Mouse (Mus musculus): ENCODE results near the gene Mettl6.

The Mettl6 gene

DNA sequence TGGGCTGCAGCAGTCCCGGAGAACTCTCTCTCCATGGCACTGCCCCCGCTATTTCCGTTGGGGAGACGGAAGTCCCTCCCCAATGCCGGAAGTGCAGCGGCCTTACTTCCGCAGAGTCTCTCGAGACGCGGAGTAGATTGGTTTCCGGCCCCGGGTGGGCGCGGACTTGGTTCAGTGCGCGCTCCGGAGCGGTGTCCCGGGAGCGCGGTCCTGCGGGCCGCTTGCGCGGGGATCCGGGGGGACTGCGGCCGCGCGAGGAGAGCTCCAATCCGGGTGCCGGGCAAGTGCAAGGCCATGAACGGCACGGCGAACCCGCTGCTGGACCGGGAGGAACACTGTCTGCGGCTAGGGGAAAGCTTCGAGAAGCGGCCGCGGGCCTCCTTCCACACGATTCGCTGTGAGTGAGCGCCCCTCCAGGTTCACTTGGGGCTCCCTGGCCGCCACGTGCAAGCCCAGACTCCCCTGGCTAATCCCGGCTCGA, at the start of gene Mettl6:
TSS of gene Mettl6 (minus strand) at position 66 of the 481 bp plus-strand sequence.
- peak; percentile 93 for DNase-seq

DNA sequence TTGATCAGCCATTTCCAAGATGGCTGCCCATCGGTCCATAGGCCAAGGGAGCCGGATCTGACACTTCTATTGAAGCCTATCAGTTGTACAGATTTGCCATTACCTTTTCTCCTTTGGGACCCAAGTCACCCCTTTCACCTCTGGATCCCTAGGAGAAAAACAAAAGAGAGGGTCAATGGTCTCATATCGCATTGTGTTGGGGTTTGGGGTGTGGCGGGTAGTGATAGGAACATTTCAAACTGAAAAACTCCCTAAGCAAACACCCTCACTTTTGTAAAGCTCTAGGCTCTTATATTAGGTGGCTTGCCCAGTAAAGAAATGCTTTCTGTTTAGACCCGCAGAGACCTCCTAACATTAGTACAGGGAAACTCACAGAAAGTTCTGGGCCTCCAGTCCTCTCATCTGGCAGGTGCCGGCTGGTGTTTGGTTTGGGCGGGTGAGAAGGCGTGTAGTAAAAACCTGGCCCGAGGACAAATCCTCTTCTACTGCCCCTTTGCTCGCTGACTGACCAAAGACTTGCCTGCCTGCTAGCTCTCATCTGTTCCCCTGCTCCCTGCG, 49.1 kb upstream of the Mettl6 start:
- DNase-seq = no peak

DNA sequence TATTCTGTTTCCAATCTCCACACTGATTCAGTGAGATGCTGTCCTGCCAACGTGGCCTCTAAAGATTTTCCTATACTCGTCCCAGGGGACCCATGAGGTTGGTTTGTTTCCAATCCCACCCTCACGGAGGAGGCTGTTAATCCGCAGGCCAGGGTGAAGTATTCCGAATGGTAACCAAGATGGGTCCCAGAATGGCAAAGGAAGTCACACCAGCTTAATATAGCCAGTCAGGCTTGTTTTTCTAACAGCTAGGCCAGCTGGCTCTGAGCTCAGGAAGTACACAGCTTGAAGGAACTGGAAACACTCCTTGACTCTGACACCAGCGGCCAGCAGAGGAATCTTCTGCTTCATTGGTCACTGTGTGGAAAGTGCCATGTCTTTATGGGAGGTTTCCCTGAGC, 42.5 kb upstream of the Mettl6 start:
- peak; percentile 64 for DNase-seq

DNA sequence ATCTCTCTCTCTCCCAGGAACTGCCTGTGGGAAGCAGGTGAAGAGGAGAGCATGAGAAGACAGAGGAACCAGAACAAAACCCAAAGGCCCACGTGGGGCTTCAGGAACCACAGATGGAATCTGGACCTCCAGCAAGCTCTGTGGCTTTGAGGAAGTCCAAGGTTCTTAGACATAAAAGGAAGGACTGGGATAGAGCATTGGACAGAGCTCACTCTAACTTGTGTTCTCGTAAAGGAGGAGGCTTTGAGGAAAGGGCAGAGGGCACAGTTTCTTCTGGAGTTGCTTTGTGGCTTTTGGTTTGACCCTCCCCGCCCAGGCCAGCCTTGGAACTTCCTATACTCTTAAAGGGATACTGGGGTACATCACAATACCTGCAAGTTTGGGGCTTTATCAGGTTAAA, 37.8 kb upstream of the Mettl6 start:
- DNase-seq = no peak

DNA sequence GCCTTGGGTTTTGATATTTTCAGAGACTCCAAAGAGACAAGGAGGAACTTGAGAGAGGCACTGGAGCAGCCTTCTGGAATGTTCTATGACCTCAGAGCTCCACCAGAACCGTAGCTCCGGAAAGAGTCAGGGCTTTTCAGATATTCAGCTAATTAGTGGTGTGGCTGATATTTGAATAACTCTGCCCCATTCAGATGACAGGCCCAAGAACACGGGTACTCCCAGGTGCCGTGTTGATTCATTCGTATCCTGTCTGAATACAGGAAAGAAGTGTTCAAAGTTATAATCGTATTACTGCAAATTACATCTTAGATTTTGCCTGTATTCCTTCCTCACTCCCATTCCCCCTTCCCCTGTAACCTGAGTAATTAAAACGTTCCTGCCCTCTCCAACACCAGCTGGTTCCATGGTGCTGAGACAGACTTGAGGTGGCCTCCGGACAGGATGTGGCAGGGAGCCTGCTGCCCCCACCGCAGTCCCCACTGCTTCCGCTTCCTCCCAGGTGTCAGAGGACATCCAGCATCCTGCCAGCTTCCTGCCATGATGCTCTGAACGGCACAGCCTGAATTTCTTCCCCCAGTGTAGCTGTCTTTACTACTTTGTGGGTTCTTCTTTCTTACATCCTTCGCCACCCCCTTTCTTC, 36.8 kb upstream of the Mettl6 start:
- peak; percentile 57 for DNase-seq

DNA sequence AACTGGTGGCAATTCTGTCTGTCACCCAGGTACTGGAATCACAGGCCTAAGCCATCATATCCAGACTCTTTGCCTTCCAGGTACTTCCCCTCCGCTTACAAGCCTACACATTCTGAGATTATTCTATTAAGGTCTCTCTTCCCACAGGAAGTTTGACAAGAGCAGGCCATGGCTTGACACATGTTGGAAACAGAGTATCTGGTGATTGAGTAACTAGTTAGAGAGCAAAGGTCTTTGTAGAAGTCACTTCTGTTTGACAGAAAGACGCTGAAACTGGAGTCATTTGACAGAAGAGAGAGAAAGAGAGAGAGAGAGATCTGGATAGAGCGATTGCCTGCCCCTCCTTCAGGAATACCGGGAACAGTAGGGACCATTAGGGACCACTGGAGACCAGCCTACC, 36.0 kb upstream of the Mettl6 start:
- DNase-seq = no peak

DNA sequence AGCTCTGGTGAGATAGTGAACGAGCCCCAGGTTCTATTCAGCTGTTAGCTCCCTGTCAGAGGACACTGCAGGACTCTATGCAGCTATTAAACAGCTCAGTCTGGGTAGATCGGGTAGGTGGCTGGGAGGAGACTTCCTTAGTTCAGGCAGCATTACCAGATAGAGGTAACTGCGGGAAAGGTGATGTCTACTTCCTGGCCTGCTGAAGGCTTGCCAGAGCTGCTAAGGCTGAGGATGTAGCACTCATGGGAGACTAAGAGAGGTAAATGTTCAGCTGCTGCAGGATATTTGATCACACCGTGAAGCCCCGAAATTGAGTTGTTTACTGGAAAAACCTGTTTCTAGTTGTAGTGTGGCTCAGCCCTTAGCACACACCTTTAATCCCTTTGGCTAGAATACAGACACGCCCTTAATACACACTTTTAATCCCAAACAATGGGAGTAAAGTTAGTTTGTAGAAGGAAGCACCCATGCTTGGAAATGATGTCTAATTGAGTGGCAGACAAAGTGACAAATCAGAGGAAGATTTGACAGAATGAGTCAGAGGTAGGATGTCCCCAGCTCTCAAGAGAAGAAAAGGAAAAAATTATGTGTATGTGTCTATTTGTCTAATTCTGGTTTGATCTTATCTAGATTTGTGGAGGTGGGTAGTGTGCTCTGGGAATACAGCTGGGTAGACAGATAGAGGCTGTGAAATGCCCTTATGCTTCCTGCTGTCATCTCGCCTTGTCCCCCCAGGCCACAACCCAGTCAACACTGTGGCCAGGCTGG, 30.4 kb upstream of the Mettl6 start:
- no peak for DNase-seq

DNA sequence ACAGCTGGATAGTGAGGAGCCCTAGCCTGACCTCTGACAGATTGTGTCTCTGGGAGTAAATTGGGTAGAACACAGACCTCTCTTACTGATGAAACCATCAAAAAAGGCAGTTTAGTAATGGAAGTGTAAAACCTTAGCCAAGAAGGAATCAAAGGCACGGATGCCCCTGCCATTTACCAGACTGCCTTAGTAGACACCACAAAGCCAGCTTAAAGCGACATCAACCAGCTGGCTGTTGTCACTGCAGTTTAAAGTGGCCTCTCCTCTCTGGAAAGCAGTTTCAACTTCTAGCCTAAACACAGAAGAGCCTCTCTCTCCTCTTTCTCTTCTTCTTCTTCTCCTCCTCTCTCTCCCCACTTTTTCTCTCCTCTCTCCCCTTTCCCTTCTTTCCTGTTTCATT, 26.5 kb upstream of the Mettl6 start:
- peak; percentile 15 for DNase-seq

DNA sequence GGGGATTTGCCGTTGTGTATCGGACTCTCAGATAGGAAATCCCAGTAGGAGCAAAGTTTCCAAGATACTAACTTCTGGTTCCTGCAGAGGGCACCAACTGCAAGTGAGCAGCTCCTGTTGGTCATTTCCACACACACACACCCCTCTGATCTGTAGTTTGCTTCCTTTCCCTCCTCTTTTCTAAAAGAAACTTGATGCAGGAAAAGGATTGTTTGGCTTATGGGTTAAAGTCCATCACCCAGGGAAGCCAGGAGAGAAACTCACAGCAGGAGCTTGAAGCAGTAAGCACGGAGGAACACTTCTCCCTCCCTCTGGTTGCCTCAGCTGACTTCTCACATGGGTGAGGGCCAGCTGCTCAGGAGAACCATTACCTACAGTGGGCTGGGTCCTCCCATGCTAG, 24.3 kb upstream of the Mettl6 start:
- peak; percentile 53 for DNase-seq

DNA sequence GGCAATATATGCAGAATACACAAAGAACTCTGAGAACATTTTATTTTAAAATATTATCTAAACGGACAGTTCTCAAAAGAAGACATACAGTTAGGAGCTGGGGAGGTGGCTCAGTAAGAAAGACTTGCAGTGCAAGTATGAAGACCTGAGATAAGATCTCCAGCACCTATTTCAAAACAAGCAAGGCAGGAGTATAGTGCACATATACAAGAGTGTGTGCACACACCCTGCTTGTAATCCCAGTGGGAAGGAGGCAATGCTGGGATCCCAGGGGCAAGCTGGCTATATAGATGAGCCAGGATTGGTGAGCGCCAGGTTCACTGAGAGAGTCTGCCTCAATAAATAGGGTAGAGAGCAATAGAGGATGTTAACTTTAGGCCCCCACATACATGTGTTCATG, 21.1 kb upstream of the Mettl6 start:
- no peak for DNase-seq

DNA sequence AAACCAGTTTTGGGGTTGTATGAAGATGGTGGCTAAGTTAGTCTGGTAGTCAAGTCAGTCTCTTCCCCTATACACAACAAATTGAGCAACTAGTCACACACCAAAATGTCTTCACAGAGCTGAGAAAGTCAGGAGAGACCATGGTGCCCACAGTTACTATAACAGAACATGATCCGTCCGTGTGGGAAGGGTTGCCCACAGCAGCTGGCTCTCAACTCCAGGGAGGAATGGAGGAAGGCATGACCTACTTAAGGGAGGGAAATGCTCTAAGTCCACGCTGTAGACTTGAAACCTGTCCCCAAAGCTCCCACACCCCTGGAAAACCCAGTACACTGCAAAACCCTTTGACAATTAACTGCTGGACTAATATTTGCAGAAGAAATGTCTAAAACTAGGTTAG, 15.5 kb upstream of the Mettl6 start:
- no peak for DNase-seq

DNA sequence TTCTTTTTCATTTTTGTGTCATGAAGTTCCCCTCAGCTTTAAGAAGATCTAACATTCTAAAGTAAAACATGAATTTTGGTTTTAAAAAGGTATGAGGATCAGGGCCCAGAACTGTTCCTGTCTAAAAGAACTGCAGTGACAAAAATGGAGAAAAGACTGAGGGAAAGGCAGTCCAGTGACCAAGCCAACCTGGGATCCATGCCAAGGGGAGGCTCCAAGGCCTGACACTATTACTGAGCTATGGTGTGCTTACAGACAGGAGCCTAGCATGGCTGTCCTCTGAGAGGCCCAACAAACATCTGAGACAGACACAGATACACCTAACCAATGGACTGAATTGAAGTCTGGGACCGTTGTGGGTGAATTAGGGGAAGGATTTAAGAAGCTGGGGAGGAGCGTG, 15.1 kb upstream of the Mettl6 start:
- DNase-seq = peak; percentile 15

DNA sequence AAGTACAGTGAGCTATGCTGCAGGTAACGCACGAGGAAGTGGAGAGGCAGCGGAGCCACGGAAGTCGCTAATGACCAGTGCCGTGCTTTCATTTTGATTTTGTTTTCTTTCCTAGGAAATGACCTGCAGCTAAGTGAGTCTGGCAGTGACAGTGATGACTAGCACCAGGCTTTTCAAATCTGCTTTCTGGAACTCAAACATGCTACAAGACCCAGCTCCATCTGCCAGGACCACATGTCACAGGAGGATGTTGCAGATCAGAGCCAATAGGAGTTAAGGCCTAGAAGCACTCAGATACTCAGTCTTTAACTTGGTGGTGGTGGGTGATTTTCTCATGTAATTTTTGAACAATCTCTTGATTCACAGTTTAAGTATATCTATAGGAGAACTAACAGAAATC, 11.6 kb upstream of the Mettl6 start:
- no peak for DNase-seq

DNA sequence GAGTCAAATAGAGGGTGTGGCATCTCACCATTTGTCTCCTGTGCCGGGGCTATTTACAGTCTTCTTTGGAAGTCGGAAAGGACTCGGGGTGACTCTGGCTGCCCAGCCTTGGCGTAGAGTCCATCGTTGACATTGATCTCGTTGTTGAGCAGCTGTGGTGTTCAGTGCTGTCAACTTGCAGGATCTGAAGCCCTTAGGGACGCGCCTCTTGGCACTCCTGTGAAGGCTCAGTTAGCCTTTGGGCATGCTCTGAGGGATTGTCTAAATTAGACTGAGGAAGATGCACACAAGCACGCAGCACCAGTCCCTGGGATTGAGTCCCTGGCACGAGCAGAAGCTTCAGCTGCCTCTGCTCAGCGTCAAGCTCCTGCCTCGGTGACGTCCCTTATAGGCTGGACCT, 8.6 kb upstream of the Mettl6 start:
- DNase-seq = no peak

DNA sequence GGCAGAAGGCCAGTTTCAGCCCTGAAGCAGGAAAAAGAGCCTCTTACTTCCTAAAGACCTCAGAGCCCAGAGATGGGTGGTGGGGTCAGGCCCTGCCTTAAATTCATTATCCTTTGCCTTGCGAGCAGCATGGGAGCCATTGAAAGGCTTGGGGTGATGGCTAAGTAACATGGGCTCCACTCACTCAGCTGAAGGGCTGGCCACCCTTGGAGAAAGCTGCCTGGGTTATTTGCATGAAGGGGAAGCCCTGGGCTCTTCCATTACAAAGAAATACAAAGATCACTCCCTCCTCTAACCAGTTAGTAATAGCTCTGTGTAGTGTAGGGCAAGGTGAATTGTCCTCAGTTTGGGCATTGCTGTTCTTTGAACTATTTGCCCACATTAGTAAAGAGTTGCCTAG, 4.7 kb upstream of the Mettl6 start:
- DNase-seq = no peak

DNA sequence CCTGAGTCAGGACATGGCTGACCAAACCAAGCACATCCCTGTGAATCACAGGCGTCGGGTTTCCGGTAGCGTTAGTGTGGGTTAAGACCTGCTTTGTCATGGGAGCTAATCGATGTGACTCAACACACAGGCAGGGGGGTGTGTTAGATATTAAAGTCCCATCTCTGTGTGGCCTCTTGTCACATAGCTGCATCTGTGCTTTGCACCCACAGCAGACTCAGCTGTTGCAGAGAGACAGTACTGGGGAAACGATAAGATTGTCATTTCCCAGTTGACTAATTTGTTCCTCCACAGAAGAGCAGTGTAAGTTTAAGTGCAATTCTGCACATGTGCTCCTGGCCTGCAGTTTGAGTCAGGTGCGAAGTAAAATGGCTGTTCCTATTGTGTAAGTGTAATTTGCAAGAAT, 1.4 kb upstream of the Mettl6 start:
- no peak for DNase-seq

DNA sequence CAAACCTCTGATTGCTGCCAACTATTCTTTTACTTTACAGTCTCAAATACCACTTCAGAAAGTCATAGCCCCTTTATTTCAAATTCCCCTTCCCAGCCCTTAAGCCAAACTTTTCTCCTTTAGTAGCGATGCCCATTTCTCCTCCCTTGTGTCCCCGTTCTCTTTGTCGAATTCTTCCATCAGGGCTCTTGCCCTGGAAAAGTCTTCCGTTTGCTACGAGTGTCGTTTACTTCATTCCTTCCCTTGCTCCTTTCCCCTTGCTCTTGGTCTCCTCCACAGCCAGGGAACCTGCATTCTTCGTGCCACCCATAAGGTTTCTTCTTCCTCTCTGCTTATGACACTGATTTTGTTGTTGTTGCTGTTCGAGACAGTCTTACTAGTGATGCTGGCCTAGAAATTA, 698 bp upstream of the Mettl6 start:
- DNase-seq = no peak

DNA sequence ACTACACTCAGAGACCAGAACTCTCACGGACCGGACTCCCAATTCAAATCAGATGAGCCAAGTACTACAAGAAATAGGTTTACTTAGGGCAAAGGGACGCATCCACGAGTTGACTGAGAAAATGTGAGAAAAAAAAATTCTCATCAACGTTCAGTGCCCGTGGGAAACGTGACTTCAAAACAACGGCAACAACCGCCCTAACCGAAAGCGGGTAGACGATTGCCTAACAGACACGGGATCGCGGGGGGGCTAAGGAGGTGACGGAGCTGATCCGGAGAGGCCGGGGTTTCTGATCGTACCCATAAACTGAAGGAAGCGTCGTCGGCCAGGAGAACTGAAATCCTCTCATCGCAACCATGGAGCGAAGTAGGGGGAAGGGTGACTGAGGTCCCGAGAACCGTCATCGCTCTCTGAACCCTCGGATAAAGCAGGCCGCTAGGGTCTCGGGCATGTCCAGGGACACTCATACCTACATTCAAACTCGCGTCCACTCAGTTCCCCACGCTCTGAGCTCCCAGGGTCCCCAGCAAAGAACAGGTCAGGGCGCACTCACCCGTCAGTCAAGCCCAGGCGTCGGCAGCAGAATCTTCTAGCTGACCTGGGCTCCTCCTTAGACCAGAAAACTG, 378 bp downstream of the Mettl6 start, which contains the start of gene Eaf1:
TSS of gene Eaf1 (plus strand) at position 51 of the 626 bp plus-strand sequence.
- peak; percentile 42 for DNase-seq

DNA sequence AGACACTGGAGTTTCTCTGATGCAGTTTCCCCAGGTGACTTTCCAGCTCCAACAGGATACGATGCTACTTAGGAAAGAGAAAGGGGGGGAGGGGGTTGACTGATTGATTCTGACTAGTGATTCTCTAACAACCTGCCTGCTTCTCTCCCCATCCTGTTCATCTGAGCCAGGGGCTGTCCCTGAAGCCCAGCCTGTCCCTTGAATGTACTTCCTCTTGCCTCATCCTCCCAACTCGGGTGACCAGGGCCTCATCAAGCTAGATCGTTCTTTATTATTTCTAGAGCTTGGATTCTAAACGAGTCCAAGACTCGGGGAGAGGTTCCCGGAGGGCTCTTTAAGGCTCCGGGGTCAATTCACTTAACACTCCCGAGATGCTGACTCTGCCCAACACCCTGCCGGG, 939 bp downstream of the Mettl6 start:
- DNase-seq = no peak

DNA sequence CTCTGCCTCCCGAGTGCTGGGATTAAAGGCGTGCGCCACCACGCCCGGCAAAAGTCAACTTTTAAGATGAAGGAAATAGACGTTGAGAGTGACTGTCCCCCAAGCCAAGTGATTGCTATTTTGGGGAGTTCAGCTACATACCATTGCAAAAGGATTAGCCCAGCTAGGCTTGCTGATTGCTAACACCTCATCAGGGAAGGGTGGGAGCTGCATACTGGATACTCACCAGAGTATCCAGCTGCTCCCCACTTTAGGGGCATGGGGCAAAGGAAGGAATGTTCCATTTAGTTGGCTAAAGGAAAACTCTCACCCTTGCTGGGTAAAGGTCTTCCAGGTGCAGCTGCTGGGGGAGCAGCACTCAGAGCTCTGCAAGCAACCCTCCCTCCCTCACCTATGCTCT, 6.8 kb downstream of the Mettl6 start:
- DNase-seq = peak; percentile 18

DNA sequence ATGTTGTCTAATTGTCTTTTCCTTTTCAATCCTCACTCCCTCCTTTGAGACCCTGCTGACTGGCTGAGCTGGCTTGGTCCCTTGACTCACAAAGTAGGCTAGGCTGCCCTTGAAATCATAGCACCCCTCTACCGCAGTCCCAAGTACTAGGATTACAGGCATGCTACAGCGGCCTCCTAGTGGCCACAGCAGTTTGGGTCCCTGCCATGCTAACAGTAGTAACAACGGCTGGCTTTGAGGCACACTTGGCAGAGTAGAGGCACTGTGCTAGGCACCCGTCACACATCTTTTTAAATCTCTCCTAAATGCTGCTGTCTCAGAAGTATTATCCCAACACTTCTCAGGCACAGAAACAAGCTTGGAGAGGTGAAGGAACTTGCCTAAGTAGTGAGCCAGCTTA, 8.4 kb downstream of the Mettl6 start:
- no peak for DNase-seq

DNA sequence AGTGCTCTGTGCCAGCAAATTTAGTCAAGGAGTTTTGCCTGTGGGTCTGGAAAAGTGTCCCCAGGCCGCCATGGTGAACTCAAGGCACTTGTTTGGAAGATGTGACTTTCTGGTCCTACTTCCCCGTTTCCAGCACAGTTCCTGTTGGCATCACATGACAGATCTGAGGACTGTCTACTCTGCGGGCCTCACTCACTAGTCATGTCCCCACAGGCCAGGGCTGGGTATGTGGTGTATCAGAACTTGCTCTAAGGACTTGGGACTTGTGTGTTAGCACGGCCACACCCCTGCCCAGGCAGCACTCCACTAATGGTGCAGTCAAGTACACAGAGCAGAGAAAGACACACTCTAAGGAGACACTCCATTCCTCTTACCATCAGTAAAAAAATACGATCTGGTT, 12.4 kb downstream of the Mettl6 start:
- no peak for DNase-seq

DNA sequence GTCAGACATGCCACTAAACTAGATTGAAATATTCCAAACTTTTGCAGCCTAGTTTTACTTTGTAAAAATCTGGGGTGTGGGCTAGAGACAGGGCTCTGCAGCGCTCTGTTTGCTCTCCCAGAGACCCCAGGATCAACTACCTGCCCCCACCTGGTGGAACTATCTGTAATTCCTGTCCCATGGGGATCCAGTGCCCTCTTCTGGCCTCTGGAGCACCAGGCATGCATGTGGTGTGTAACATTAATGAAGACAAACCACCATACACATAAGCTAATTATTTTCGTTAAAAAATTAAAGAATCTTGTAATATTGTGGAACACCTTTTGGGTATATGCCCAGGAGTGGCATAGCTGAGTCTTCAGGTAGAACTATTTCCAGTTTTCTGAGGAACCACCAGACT, 21.5 kb downstream of the Mettl6 start:
- DNase-seq = no peak
